Mouse (Mus musculus): ENCODE measurements at regions not wholly inside any gene's neighbourhood (a gene's known extent, or its start where the extent isn't known, plus 50 kb on each side); places are given as distances from the start of the nearest gene placed in this dataset.

DNA sequence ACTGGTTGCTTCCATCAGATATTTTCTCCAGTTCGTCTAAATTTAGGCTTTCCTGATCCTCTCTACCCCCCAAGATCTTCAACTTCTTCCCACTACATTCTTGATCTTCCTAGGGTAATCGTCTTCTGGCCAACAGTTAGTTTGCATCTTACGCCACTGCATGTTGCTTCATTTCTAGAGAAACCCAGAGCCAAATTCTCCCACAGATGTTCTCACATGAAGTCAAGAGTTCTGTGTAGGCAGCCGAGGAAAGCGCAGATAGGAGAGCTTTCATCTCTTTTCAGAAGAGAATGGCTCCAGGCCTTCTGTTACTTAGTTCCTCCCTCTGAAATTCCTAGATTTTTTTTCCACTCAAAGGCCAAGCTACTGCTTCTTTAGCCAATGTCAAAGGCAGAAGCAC, 179.9 kb downstream of the Fgf10 start:
- WGBS = 86% methylated on average over 5 of the region's 5 CpGs
- H3K4me2 ChIP-seq (ENCODE audit: low read depth, low read length) = no peak overlapping the region

DNA sequence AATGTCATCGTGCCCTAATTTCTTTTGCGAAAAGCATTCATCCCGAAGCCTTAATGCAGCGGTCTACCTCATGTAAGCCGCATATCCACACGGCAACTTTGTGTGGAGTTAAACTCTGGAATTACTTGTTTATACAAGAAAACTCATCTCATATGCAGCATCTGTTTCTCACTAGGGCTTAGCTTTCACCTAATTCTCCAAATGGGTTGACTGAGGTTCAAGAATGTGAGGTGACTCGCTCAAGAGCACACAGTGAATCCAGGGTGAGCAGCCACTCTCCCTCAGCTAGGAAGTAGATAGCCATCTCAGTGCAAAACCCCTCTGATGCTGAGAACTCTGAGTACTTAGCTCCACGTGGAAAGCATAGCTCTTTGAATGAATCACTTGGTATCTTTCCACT, 181.1 kb downstream of the Fgf10 start:
- Histone ChIP-seq H3K27ac (ENCODE audit: low read length) (no peak overlapping the region), H3K9ac (ENCODE audit: low read depth, low read length) (no peak overlapping the region), H3K27me3 (replicated peaks; ENCODE audit: control insufficient read depth, insufficient read depth, low read length) (no peaks in the 10 kb centered on the region), H3K36me3 (ENCODE audit: control insufficient read depth, insufficient read depth, low read length) (no peaks in the 10 kb centered on the region), H3K9me3 (ENCODE audit: control insufficient read depth, low read length) (no peaks in the 10 kb centered on the region), H3K4me2 (ENCODE audit: low read depth, low read length) (no peak overlapping the region), H3K4me1 (ENCODE audit: control insufficient read depth, insufficient read depth, low read length) (no peaks in the 10 kb centered on the region), H3K4me3 (ENCODE audit: low read length) (no peak overlapping the region)
- ATAC-seq = no peak
- WGBS = 81% methylated on average over 8 of the region's 8 CpGs

More for the DNA sequence above, 179.9 kb downstream of the Fgf10 start:
- Histone ChIP-seq H3K4me1 (ENCODE audit: control insufficient read depth, insufficient read depth, low read length) (no peaks in the 10 kb centered on the region), H3K27ac (ENCODE audit: low read length) (no peak overlapping the region), H3K9ac (ENCODE audit: low read depth, low read length) (no peak overlapping the region), H3K27me3 (replicated peaks; ENCODE audit: control insufficient read depth, insufficient read depth, low read length) (no peaks in the 10 kb centered on the region), H3K4me3 (ENCODE audit: low read length) (no peak overlapping the region), H3K36me3 (ENCODE audit: control insufficient read depth, insufficient read depth, low read length) (no peaks in the 10 kb centered on the region), H3K9me3 (ENCODE audit: control insufficient read depth, low read length) (no peaks in the 10 kb centered on the region)
- ATAC-seq = no peak

DNA sequence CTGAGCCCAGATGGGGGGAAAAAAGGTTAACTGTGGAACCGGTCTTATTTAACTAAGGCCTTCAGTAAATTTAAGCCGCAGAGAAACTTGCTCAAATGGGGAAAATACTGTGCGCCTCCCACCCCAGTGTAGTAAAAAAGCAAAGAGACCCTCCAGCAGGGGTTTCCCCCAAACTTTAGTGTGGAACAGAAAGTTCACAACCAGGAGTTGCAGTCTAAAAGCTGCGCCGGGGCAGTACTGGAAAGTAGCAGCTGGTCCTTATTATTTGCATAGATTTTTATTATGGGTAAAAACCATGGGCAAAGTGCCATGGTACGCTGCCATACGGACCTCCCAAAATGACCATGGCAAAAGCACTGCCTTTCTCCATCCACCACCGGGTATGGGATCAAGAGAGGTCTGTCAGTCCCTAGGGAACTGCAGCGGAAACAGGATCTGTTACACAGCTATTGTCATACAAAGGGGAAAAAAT, 216.8 kb downstream of the Fgf10 start:
- Histone ChIP-seq H3K4me3 (ENCODE audit: low read length) (no peak overlapping the region), H3K9me3 (ENCODE audit: control insufficient read depth, low read length) (no peaks in the 10 kb centered on the region), H3K9ac (ENCODE audit: low read depth, low read length) (no peak overlapping the region), H3K4me1 (ENCODE audit: control insufficient read depth, insufficient read depth, low read length) (no peaks in the 10 kb centered on the region), H3K27ac (ENCODE audit: low read length) (no peak overlapping the region), H3K4me2 (ENCODE audit: low read depth, low read length) (no peak overlapping the region), H3K27me3 (replicated peaks; ENCODE audit: control insufficient read depth, insufficient read depth, low read length) (no peaks in the 10 kb centered on the region), H3K36me3 (ENCODE audit: control insufficient read depth, insufficient read depth, low read length) (no peaks in the 10 kb centered on the region)
- ATAC-seq = no peak
- WGBS = 76% methylated on average over 9 of the region's 9 CpGs

DNA sequence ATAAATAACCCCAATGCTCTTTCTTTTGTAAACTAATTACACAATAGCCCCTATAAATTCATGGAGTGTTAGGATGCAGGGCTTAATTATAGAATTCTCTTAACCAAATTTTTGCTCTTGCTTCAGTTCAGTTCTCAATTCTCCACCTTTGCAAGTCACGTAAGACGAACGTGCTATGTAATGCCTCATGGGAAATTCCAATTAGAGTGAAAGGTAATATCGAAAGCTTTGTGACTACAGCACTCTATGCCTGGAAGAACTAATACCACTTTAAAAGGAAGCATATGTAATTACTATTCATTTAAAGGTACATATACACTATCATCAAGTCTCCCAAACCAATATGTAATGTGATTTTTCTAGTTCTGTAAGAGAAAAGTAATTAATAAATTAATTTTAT, 225.5 kb downstream of the Fgf10 start:
- Histone ChIP-seq H3K36me3 (ENCODE audit: control insufficient read depth, insufficient read depth, low read length) (no peaks in the 10 kb centered on the region), H3K27me3 (replicated peaks; ENCODE audit: control insufficient read depth, insufficient read depth, low read length) (no peaks in the 10 kb centered on the region), H3K9ac (ENCODE audit: low read depth, low read length) (no peak overlapping the region), H3K4me3 (ENCODE audit: low read length) (no peak overlapping the region), H3K27ac (ENCODE audit: low read length) (no peak overlapping the region), H3K9me3 (ENCODE audit: control insufficient read depth, low read length) (no peaks in the 10 kb centered on the region), H3K4me2 (ENCODE audit: low read depth, low read length) (no peak overlapping the region), H3K4me1 (ENCODE audit: control insufficient read depth, insufficient read depth, low read length) (no peaks in the 10 kb centered on the region)
- 93% methylated on average over 4 of the region's 4 CpGs for WGBS
- no peak for ATAC-seq

DNA sequence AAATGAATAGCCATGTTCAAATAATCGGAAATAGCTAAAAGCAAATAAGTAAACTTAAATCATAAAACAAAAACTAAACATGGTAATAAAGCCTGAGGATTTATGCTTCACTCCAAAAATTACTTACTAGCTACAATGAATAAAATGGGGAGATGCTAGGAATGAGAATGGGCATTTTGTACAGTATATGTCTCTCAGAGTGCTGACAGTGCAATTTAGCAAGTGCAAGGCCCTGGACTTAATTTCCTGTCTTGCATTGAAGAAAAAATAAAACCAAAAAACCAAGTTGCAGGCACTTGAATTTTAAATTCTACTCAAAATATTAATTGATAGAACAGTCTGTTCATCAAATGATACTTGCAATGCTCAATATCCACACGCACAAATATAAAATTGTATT, 232.4 kb downstream of the Fgf10 start:
- no peak for ATAC-seq
- H3K4me1 ChIP-seq (ENCODE audit: control insufficient read depth, insufficient read depth, low read length) = no peaks in the 10 kb centered on the region
- H3K9me3 ChIP-seq (ENCODE audit: control insufficient read depth, low read length) = no peaks in the 10 kb centered on the region
- H3K4me2 ChIP-seq (ENCODE audit: low read depth, low read length) = no peak overlapping the region
- no peak overlapping the region for H3K27ac ChIP-seq (ENCODE audit: low read length)
- 90% methylated on average over 2 of the region's 2 CpGs for WGBS
- no peak overlapping the region for H3K9ac ChIP-seq (ENCODE audit: low read depth, low read length)
- H3K27me3 ChIP-seq (replicated peaks; ENCODE audit: control insufficient read depth, insufficient read depth, low read length) = no peaks in the 10 kb centered on the region
- no peaks in the 10 kb centered on the region for H3K36me3 ChIP-seq (ENCODE audit: control insufficient read depth, insufficient read depth, low read length)
- H3K4me3 ChIP-seq (ENCODE audit: low read length) = no peak overlapping the region

DNA sequence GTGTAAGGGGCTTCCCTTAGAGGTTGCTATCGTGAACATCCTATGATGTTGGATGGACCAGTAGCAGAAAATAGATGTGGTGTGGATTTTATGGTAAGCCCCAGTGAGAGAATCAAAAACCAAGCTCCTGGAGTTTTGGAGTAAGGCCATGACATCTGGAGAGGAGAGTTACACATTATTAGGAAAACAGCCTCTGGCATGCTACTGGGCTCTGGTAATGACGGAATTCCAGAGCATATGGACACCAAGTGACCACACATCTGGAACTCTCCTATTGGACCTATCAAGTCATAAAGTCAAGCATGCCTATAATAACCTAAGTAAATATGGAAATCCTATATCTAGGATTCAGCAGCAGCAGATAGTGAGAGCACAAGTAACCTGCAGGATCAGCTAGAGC, 240.8 kb downstream of the Fgf10 start:
- ATAC-seq = no peak
- Histone ChIP-seq H3K4me3 (ENCODE audit: low read length) (no peak overlapping the region), H3K4me2 (ENCODE audit: low read depth, low read length) (no peak overlapping the region), H3K9ac (ENCODE audit: low read depth, low read length) (no peak overlapping the region), H3K27ac (ENCODE audit: low read length) (no peak overlapping the region), H3K36me3 (ENCODE audit: control insufficient read depth, insufficient read depth, low read length) (no peaks in the 10 kb centered on the region), H3K27me3 (replicated peaks; ENCODE audit: control insufficient read depth, insufficient read depth, low read length) (no peaks in the 10 kb centered on the region), H3K9me3 (ENCODE audit: control insufficient read depth, low read length) (no peaks in the 10 kb centered on the region), H3K4me1 (ENCODE audit: control insufficient read depth, insufficient read depth, low read length) (no peaks in the 10 kb centered on the region)
- 81% methylated on average over 2 of the region's 2 CpGs for WGBS

DNA sequence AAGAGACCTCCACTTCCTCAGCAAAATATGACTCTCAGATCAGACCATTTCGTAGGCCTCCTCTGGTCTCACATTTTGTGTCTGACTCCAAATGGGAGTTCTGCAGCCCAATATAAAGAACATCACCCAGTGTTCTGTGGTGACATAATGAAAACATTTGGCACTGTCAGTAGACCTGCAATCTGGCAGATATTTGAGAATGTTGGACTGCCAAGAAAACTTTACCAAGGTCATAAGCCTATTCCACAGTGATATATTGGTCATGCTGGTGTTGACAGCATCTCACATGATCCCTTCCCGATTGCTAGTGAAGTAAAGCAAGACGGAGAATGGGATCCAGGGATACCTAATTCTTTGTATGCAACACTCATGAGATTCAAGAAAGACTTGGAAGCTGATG, 271.2 kb downstream of the Fgf10 start:
- Histone ChIP-seq H3K4me2 (ENCODE audit: low read depth, low read length) (no peak overlapping the region), H3K36me3 (ENCODE audit: control insufficient read depth, insufficient read depth, low read length) (no peaks in the 10 kb centered on the region), H3K4me3 (ENCODE audit: low read length) (no peak overlapping the region), H3K27ac (ENCODE audit: low read length) (no peak overlapping the region), H3K4me1 (ENCODE audit: control insufficient read depth, insufficient read depth, low read length) (no peaks in the 10 kb centered on the region), H3K9me3 (ENCODE audit: control insufficient read depth, low read length) (no peaks in the 10 kb centered on the region), H3K9ac (ENCODE audit: low read depth, low read length) (no peak overlapping the region), H3K27me3 (replicated peaks; ENCODE audit: control insufficient read depth, insufficient read depth, low read length) (no peaks in the 10 kb centered on the region)
- no peak for ATAC-seq
- WGBS = 82% methylated on average over 3 of the region's 3 CpGs

DNA sequence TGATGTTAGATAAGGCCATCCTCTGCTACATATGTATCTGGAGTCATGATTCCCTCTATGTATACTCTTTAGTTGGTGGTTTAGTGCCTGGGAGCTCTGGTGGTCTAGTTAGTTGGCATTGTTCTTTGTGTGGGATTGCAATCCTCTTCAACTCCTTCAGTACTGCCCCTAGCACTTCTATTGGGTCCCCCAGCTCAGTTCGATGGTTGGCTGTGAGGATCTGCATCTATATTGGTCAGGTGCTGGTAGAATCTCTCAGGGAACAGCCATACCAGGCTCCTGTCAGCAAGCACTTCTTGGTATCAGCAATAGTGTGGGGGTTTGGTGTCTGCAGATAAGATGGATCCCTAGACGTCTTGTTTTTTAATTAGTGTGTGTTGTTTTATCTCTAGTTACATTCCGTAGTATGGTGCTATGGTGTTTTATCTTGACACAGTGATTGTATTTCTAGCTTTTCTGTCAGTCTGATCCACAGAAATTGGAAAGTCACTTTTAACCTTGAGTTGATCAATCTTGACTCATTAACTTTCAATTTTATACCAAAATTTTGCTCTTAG, 296.6 kb downstream of the Fgf10 start:
- no peaks in the 10 kb centered on the region for H3K27me3 ChIP-seq (replicated peaks; ENCODE audit: control insufficient read depth, insufficient read depth, low read length)
- H3K4me3 ChIP-seq (ENCODE audit: low read length) = no peak overlapping the region
- H3K4me2 ChIP-seq (ENCODE audit: low read depth, low read length) = no peak overlapping the region
- WGBS = 76% methylated on average over 3 of the region's 3 CpGs
- H3K36me3 ChIP-seq (ENCODE audit: control insufficient read depth, insufficient read depth, low read length) = no peaks in the 10 kb centered on the region
- no peak overlapping the region for H3K9ac ChIP-seq (ENCODE audit: low read depth, low read length)
- H3K4me1 ChIP-seq (ENCODE audit: control insufficient read depth, insufficient read depth, low read length) = no peaks in the 10 kb centered on the region
- no peaks in the 10 kb centered on the region for H3K9me3 ChIP-seq (ENCODE audit: control insufficient read depth, low read length)
- no peak overlapping the region for H3K27ac ChIP-seq (ENCODE audit: low read length)
- ATAC-seq = no peak

DNA sequence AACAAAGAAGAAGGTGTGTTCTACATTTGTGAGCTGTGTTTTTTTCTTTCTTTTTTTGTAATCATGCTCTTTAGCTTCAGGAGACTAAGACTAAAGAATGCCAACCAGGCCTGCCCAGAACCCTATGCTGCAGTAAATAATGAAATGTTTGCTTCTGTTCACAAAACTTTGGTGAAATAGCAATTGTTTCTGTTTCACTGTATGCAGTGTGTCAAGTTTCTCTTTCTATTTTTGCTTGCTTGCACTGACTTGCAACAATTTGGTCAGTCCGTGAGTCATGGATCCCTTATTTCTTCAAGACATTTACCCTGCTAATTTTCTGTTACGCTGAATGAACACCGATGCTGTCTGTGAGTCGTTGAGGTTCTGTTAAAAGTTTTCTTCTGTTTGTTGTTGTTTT, 298.1 kb downstream of the Fgf10 start:
- Histone ChIP-seq H3K4me3 (ENCODE audit: low read length) (no peak overlapping the region), H3K27ac (ENCODE audit: low read length) (no peak overlapping the region), H3K9me3 (ENCODE audit: control insufficient read depth, low read length) (no peaks in the 10 kb centered on the region), H3K4me2 (ENCODE audit: low read depth, low read length) (no peak overlapping the region), H3K27me3 (replicated peaks; ENCODE audit: control insufficient read depth, insufficient read depth, low read length) (no peaks in the 10 kb centered on the region), H3K9ac (ENCODE audit: low read depth, low read length) (no peak overlapping the region), H3K36me3 (ENCODE audit: control insufficient read depth, insufficient read depth, low read length) (no peaks in the 10 kb centered on the region), H3K4me1 (ENCODE audit: control insufficient read depth, insufficient read depth, low read length) (no peaks in the 10 kb centered on the region)
- 75% methylated on average over 4 of the region's 4 CpGs for WGBS
- ATAC-seq = no peak

DNA sequence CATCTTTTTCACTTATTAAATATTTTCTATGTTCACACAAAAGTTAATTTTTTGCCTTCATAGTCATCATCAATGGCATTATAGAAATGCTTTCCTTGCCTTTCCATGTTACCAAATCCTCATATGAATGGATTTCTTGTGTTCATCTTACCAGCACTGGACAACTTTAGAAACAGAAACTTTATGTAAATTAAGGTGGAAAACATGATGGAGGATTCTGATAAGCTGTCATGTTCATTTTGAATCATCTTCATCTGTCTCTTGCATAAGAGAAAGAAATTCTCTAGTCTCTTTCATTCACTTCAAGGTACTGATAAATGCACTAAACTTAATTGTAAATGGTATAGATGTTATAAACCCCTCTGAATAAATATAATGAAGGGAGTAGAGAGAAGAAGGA, 305.4 kb downstream of the Fgf10 start:
- Histone ChIP-seq H3K9ac (ENCODE audit: low read depth, low read length) (no peak overlapping the region), H3K27me3 (replicated peaks; ENCODE audit: control insufficient read depth, insufficient read depth, low read length) (no peaks in the 10 kb centered on the region), H3K36me3 (ENCODE audit: control insufficient read depth, insufficient read depth, low read length) (no peaks in the 10 kb centered on the region), H3K4me2 (ENCODE audit: low read depth, low read length) (no peak overlapping the region), H3K27ac (ENCODE audit: low read length) (no peak overlapping the region), H3K9me3 (ENCODE audit: control insufficient read depth, low read length) (no peaks in the 10 kb centered on the region), H3K4me1 (ENCODE audit: control insufficient read depth, insufficient read depth, low read length) (no peaks in the 10 kb centered on the region), H3K4me3 (ENCODE audit: low read length) (no peak overlapping the region)
- ATAC-seq = no peak

Data from intestine, embryonic 16.5 days (tissue).